Mouse (Mus musculus) right cerebral cortex, postnatal 10 days (tissue): ENCODE measurements at regions not wholly inside any gene's neighbourhood (a gene's known extent, or its start where the extent isn't known, plus 50 kb on each side); places are given as distances from the start of the nearest gene placed in this dataset.

Experiments used
- DNase-seq, 2 experiments: peaks; one replicate each; pipeline ENCODE4 v3.0.0; 2021; ENCODE audit warnings: low spot score in 2 of 2

GRCm38 (mm10) chrX:76680890-76681289 is 78.2 kb upstream of the Cldn34d start:
- DNase-seq, result peak; percentile 31 to 48
